Mouse (Mus musculus) layer of hippocampus, adult 2 months (tissue): ENCODE results near the gene Mob3c. TPM values are rescaled to one million over a fixed set of nuclear protein-coding genes. Genes with fewer than 3 reads are reported as not detected.

Experiments used
- DNase-seq, 2 experiments: peaks; one replicate each; pipeline ENCODE4 v3.0.0; 2022; ENCODE audit warnings: low spot score in 2 of 2
- H3K27ac ChIP-seq: fragments of 200-600 bp; 2 replicates; pipeline ENCODE4 v1.8.1; 2022
- H3K4me3 ChIP-seq: fragments of 200-600 bp; 2 replicates; pipeline ENCODE4 v1.8.1; 2022; ENCODE audit warnings: mild to moderate bottlenecking
- CTCF ChIP-seq: fragments of 200-600 bp; conservative IDR thresholded peaks from 2 replicates; pipeline ENCODE4 v1.8.1; 2022; ENCODE audit warnings: antibody characterized with exemption, mild to moderate bottlenecking, moderate library complexity
- total RNA-seq, 2 experiments: library from RNA; stranded (reverse); gene quantifications; 2 replicates each; pipeline ENCODE4 v1.2.3; 2021

Gene Mob3c
- total RNA-seq, 2 experiments from 2014 or later, result 4.8 to 5.0 TPM

GRCm38 (mm10) chr4:115863880-115864279 lies 36.0 kb downstream of the Mob3c start:
- Histone ChIP-seq H3K4me3 (no peak overlapping the region), H3K27ac (no peak overlapping the region)
- no peak for DNase-seq
- TF ChIP-seq CTCF, result no peak

GRCm38 (mm10) chr4:115869512-115870210 lies 41.8 kb downstream of the Mob3c start:
- Histone ChIP-seq H3K27ac (no peak overlapping the region), H3K4me3 (no peak overlapping the region)
- DNase-seq, result no peak
- TF ChIP-seq CTCF, result no peak

GRCm38 (mm10) chr4:115873231-115873630 lies 45.3 kb downstream of the Mob3c start:
- no peak overlapping the region for H3K4me3 ChIP-seq
- DNase-seq, result no peak
- no peak overlapping the region for H3K27ac ChIP-seq
- no peak for TF ChIP-seq CTCF

GRCm38 (mm10) chr4:115878216-115878678 lies 50.4 kb downstream of the Mob3c start:
- DNase-seq, result no peak
- Histone ChIP-seq H3K4me3 (no peak overlapping the region), H3K27ac (no peak overlapping the region)
- no peak for TF ChIP-seq CTCF

- TF ChIP-seq CTCF, result no peak
These were observed 50.9 kb downstream of the Mob3c start for GRCm38 (mm10) chr4:115878828-115879227.

GRCm38 (mm10) chr4:115881183-115881582 lies 53.3 kb downstream of the Mob3c start:
- DNase-seq, result peak; percentile 36 to 55
- no peak overlapping the region for H3K27ac ChIP-seq
- no peak overlapping the region for H3K4me3 ChIP-seq
- no peak for TF ChIP-seq CTCF

More at GRCm38 (mm10) chr4:115878828-115879227, 50.9 kb downstream of the Mob3c start:
- Histone ChIP-seq H3K27ac (no peak overlapping the region), H3K4me3 (no peak overlapping the region)
- DNase-seq, result no peak

GRCm38 (mm10) chr4:115882195-115882594 lies 54.3 kb downstream of the Mob3c start:
- no peak for TF ChIP-seq CTCF
- no peak for DNase-seq
- H3K27ac ChIP-seq, result no peak overlapping the region

GRCm38 (mm10) chr4:115884022-115884421 lies 56.1 kb downstream of the Mob3c start, which contains the start of gene Kncn:
Gene Kncn, plus strand, starts transcription at chr4:115884400.
- DNase-seq, result no peak
- no peak within 1 kb of the TSS for H3K4me3 ChIP-seq
- no peak within 1 kb of the TSS for H3K27ac ChIP-seq
- no peak for TF ChIP-seq CTCF

More at GRCm38 (mm10) chr4:115882195-115882594, 54.3 kb downstream of the Mob3c start:
- H3K4me3 ChIP-seq, result no peak overlapping the region

Other genes starting within 250 kb of the Mob3c start
- gene Cyp4a32, start 227.1 kb upstream of the Mob3c start, total RNA-seq, result not detected
- gene Cyp4b1, start 180.4 kb upstream of the Mob3c start, total RNA-seq, result under 1 TPM; 0.71 to 0.72 TPM
- gene Efcab14, start 90.3 kb upstream of the Mob3c start, total RNA-seq, result 10 to 100 TPM; 47.7 to 53.0 TPM
- under 1 TPM in 1 of 2 experiments, not detected in 1; 0.49 TPM for gene Tex38, start 47.1 kb upstream of the Mob3c start, total RNA-seq
- 10 to 100 TPM; 54.2 to 60.9 TPM for gene Atpaf1, start 43.3 kb upstream of the Mob3c start, total RNA-seq
- gene Mknk1, start 11.1 kb downstream of the Mob3c start, total RNA-seq, result 10 to 100 TPM; 49.5 to 55.6 TPM
- under 1 TPM; 0.41 to 0.42 TPM for gene Kncn, start 56.3 kb downstream of the Mob3c start, total RNA-seq
- gene 6430628N08Rik, start 62.6 kb downstream of the Mob3c start, total RNA-seq, result not detected
- not detected for gene Dmbx1, start 111.8 kb downstream of the Mob3c start, total RNA-seq
- 100 to 1,000 TPM; 152 to 157 TPM for gene Faah, start 189.8 kb downstream of the Mob3c start, total RNA-seq
- gene Nsun4, start 225.8 kb downstream of the Mob3c start, total RNA-seq, result 10 to 100 TPM in 1 of 2 experiments, 1 to 10 TPM in 1; 9.9 to 10.0 TPM
- 100 to 1,000 TPM; 361 to 383 TPM for gene Uqcrh, start 247.0 kb downstream of the Mob3c start, total RNA-seq
- 10 to 100 TPM; 42.8 to 46.4 TPM for gene Lrrc41, start 247.2 kb downstream of the Mob3c start, total RNA-seq